In the genomic region with DNA sequence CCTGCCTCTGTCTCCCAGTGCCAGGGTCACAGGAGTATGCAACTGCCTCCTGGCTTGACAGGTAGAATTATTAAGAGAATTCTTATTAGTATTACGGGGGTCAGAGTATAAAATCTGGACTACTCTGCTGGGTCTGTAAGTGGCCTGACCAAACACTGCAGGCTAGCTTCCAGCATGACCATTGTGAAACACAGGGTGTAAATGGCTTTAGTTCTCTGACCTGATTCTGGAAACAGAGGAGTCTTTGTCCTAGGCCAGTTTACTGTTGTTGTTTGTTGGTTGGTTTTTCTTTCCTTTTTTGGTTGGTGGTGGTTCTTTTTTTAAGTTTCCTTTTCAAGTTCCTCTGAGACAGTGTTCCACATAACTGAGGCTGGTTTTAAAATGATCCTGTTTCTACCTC, we compare ENCODE assay signal across 10 mouse cellular contexts. TPM values are rescaled to one million over a fixed set of nuclear protein-coding genes. Genes with fewer than 3 reads are reported as not detected.
DNase-seq lines count a peak whose midpoint lies in the region; ATAC-seq and TF ChIP-seq lines count a peak whose summit lies in the region.
"Had no signal": no experiment of that assay in that cellular context is flagged by ENCODE, and none has a peak within 500 bp of the region (broad histone marks: within the 10 kb centered on the region; RNA-seq: fewer than 3 reads in every experiment).

No protein-coding gene starts in this region.

- no peaks in the 10 kb centered on the region for H3K9me3 ChIP-seq in intestine, embryonic 15.5 days
- H3K9me3 ChIP-seq in intestine, postnatal 0 days (ENCODE audit: control insufficient read depth) = no peaks in the 10 kb centered on the region
- H3K9me3 ChIP-seq in ES-Bruce4 (replicated peaks; ENCODE audit: control insufficient read depth, insufficient read depth, low read length, poor library complexity, severe bottlenecking) = no peaks in the 10 kb centered on the region
- no peaks in the 10 kb centered on the region for H3K9me3 ChIP-seq in neural tube, embryonic 15.5 days (replicated peaks)
- H3K9me3 ChIP-seq: limb, embryonic 10.5 days had no signal

- H3K36me3 ChIP-seq in intestine, embryonic 15.5 days = no peaks in the 10 kb centered on the region
- H3K36me3 ChIP-seq in intestine, postnatal 0 days (ENCODE audit: control insufficient read depth, insufficient read depth) = no peaks in the 10 kb centered on the region; the same call in 1 of the 2 replicates
- H3K36me3 ChIP-seq in ES-Bruce4 (ENCODE audit: control insufficient read depth, insufficient read depth, low read length, poor library complexity, severe bottlenecking) (peaks cover 35% of the 10 kb centered on the region), macrophage (ENCODE audit: inconsistent target) (no peaks in the 10 kb centered on the region)
- 0 out of 2 replicates have a peak, but pooled peaks cover 2% of the 10 kb centered on the region for H3K36me3 ChIP-seq in neural tube, embryonic 15.5 days

- DNase-seq in left cerebral cortex, adult 11 months (ENCODE audit: low spot score) = no peak
- DNase-seq: adrenal gland, adult 8-10 months; cerebellum, adult 2 months had no signal

- H3K79me2 ChIP-seq in macrophage (ENCODE audit: inconsistent target) = peaks cover 97% of the 10 kb centered on the region

- no peak for TF ChIP-seq POLR2A in ES-Bruce4 (IDR thresholded peaks at IDR 0.05; ENCODE audit: insufficient read depth, low read length)

- no peak overlapping the region for H3K9ac ChIP-seq in intestine, embryonic 15.5 days
- no peak overlapping the region for H3K9ac ChIP-seq in intestine, postnatal 0 days (ENCODE audit: low read depth, low read length)
- no peak overlapping the region for H3K9ac ChIP-seq in ES-Bruce4 (ENCODE audit: low read depth, poor library complexity, severe bottlenecking)
- H3K9ac ChIP-seq in neural tube, embryonic 15.5 days (replicated peaks) = no peak overlapping the region

- no peaks in the 10 kb centered on the region for H3K27me3 ChIP-seq in intestine, embryonic 15.5 days (replicated peaks)
- H3K27me3 ChIP-seq in intestine, postnatal 0 days (replicated peaks; ENCODE audit: control insufficient read depth, insufficient read depth, low read length) = no peaks in the 10 kb centered on the region
- no peaks in the 10 kb centered on the region for H3K27me3 ChIP-seq in ES-Bruce4 (ENCODE audit: control insufficient read depth, insufficient read depth, low read length, poor library complexity, severe bottlenecking)
- no peaks in the 10 kb centered on the region for H3K27me3 ChIP-seq in neural tube, embryonic 15.5 days (replicated peaks)

- H3K4me1 ChIP-seq in intestine, embryonic 15.5 days (replicated peaks) = peaks cover 15% of the 10 kb centered on the region
- H3K4me1 ChIP-seq in intestine, postnatal 0 days (replicated peaks; ENCODE audit: control insufficient read depth, insufficient read depth, low read length) = peaks cover 5% of the 10 kb centered on the region; the same call in 1 of the 2 replicates
- no peaks in the 10 kb centered on the region for H3K4me1 ChIP-seq in ES-Bruce4 (ENCODE audit: control insufficient read depth, insufficient read depth, low read length)
- peaks cover 7% of the 10 kb centered on the region; the same call in 1 of the 2 replicates for H3K4me1 ChIP-seq in brown adipose tissue, adult 24 weeks (ENCODE audit: control insufficient read depth, insufficient read depth, insufficient read length, low read length)
- peaks cover 29% of the 10 kb centered on the region for H3K4me1 ChIP-seq in neural tube, embryonic 15.5 days

- no peak for TF ChIP-seq EP300 in ES-Bruce4 (IDR thresholded peaks at IDR 0.05; ENCODE audit: insufficient read depth, low read depth, low read length)

- 88% methylated on average over 1 of the region's 1 CpGs for WGBS in intestine, embryonic 15.5 days
- WGBS in intestine, postnatal 0 days = 76% methylated on average over 1 of the region's 1 CpGs
- 100% methylated on average over 1 of the region's 1 CpGs for WGBS in macrophage (ENCODE audit: missing documents)
- WGBS in neural tube, embryonic 15.5 days = 90% methylated on average over 1 of the region's 1 CpGs

- TF ChIP-seq CTCF in intestine, postnatal 0 days (IDR thresholded peaks at IDR 0.05; ENCODE audit: low read depth) = no peak
- no peak for TF ChIP-seq CTCF in ES-Bruce4 (IDR thresholded peaks at IDR 0.05; ENCODE audit: low read depth, low read length)

- no peak overlapping the region for H3K4me3 ChIP-seq in intestine, embryonic 15.5 days (replicated peaks)
- H3K4me3 ChIP-seq in intestine, postnatal 0 days (ENCODE audit: low read depth, low read length) = no peak overlapping the region
- H3K4me3 ChIP-seq in ES-Bruce4 (ENCODE audit: low read depth, low read length) (no peak overlapping the region), macrophage (ENCODE audit: inconsistent target) (no peak overlapping the region)
- no peak overlapping the region for H3K4me3 ChIP-seq in brown adipose tissue, adult 24 weeks (ENCODE audit: insufficient read depth, low read depth, low read length)
- H3K4me3 ChIP-seq in neural tube, embryonic 15.5 days (replicated peaks) = no peak overlapping the region
- H3K4me3 ChIP-seq: limb, embryonic 10.5 days had no signal

- H3K4me2 ChIP-seq in intestine, embryonic 15.5 days (replicated peaks) = no peak overlapping the region
- H3K4me2 ChIP-seq in intestine, postnatal 0 days (replicated peaks; ENCODE audit: low read depth) = no peak overlapping the region
- no peak overlapping the region for H3K4me2 ChIP-seq in neural tube, embryonic 15.5 days

- H3K27ac ChIP-seq in intestine, embryonic 15.5 days = 0 out of 2 replicates have a peak overlapping the region, but pooled peaks have one; percentile 27
- no peak overlapping the region for H3K27ac ChIP-seq in intestine, postnatal 0 days (ENCODE audit: low read depth, low read length)
- peak overlapping the region; percentile 9; the same call in 1 of the 2 replicates for H3K27ac ChIP-seq in ES-Bruce4 (ENCODE audit: insufficient read depth, low read length)
- H3K27ac ChIP-seq in brown adipose tissue, adult 24 weeks (replicated peaks; ENCODE audit: low read depth, low read length) = peak overlapping the region; percentile 61
- peak overlapping the region; percentile 35 for H3K27ac ChIP-seq in macrophage
- no peak overlapping the region; the same call in 1 of the 2 replicates for H3K27ac ChIP-seq in neural tube, embryonic 15.5 days (replicated peaks)
- H3K27ac ChIP-seq: limb, embryonic 10.5 days had no signal

- no peak for ATAC-seq in intestine, embryonic 15.5 days
- no peak for ATAC-seq in intestine, postnatal 0 days
- no peak for ATAC-seq in neural tube, embryonic 15.5 days (ENCODE audit: low FRiP score)

RNA-seq across cellular contexts. Expression of a gene that starts 5.9 kb away (rescaled TPM):
- 269 and 282 TPM in 2 replicates for polyA plus RNA-seq in intestine, embryonic 15.5 days (2015; fragmentation: Nextera tagmentation; extraction: Ambion mirVana)
- 248 and 266 TPM in 2 replicates for polyA plus RNA-seq in intestine, postnatal 0 days (2015; fragmentation: Nextera tagmentation; extraction: Ambion mirVana)
- polyA plus RNA-seq in ES-Bruce4 (2011; ENCODE audit: insufficient read depth, insufficient read length, low read depth, missing spikeins) = 197 and 202 TPM in 2 replicates
- 1,610 and 1,861 TPM in 2 replicates for polyA plus RNA-seq in brown adipose tissue, adult 24 weeks (2012; ENCODE audit: insufficient read depth, insufficient read length, missing spikeins)
- total RNA-seq in macrophage (2018; cell fraction: chromatin; rRNA removed) = 100 to 1,000 TPM in 2 of 26 experiments, 10 to 100 TPM in 24; 40.6 to 106 (median 61.2) TPM
- 100 to 1,000 TPM; 102 to 144 (median 114) TPM for total RNA-seq in macrophage (2018; cell fraction: cytosol; rRNA removed)
- 100 to 1,000 TPM in 6 of 26 experiments, 10 to 100 TPM in 20; 59.8 to 120 (median 88.4) TPM for total RNA-seq in macrophage (2018; cell fraction: nucleus; rRNA removed)
- polyA plus RNA-seq in macrophage (2018) = 94.4 to 128 TPM (median 100 TPM) in 3 replicates
- polyA plus RNA-seq in neural tube, embryonic 15.5 days (2015; fragmentation: Nextera tagmentation; extraction: Ambion mirVana) = 268 and 273 TPM in 2 replicates

RNA-seq across cellular contexts. Expression of a gene that starts 21.2 kb away (rescaled TPM):
- polyA plus RNA-seq in intestine, embryonic 15.5 days (2015; fragmentation: Nextera tagmentation; extraction: Ambion mirVana) = 303 and 328 TPM in 2 replicates
- polyA plus RNA-seq in intestine, postnatal 0 days (2015; fragmentation: Nextera tagmentation; extraction: Ambion mirVana) = 254 and 273 TPM in 2 replicates
- polyA plus RNA-seq in ES-Bruce4 (2011; ENCODE audit: insufficient read depth, insufficient read length, low read depth, missing spikeins) (62.9 and 68.4 TPM in 2 replicates), macrophage (2018) (83.6 to 112 TPM (median 85.3 TPM) in 3 replicates)
- polyA plus RNA-seq in brown adipose tissue, adult 24 weeks (2012; ENCODE audit: insufficient read depth, insufficient read length, missing spikeins) = 115 and 131 TPM in 2 replicates
- 10 to 100 TPM in 15 of 26 experiments, 1 to 10 TPM in 11; 2.3 to 38.6 (median 13.5) TPM for total RNA-seq in macrophage (2018; cell fraction: chromatin; rRNA removed)
- total RNA-seq in macrophage (2018; cell fraction: cytosol; rRNA removed) = 100 to 1,000 TPM in 13 of 26 experiments, 10 to 100 TPM in 13; 76.7 to 167 (median 98.7) TPM
- total RNA-seq in macrophage (2018; cell fraction: nucleus; rRNA removed) = 10 to 100 TPM; 20.6 to 57.3 (median 34.6) TPM
- polyA plus RNA-seq in neural tube, embryonic 15.5 days (2015; fragmentation: Nextera tagmentation; extraction: Ambion mirVana) = 201 and 221 TPM in 2 replicates

RNA-seq across cellular contexts. Expression of a gene that starts 25.4 kb away (rescaled TPM):
- 13.7 TPM in 2 replicates for polyA plus RNA-seq in intestine, embryonic 15.5 days (2015; fragmentation: Nextera tagmentation; extraction: Ambion mirVana)
- polyA plus RNA-seq in intestine, postnatal 0 days (2015; fragmentation: Nextera tagmentation; extraction: Ambion mirVana) = 21.1 and 22.3 TPM in 2 replicates
- polyA plus RNA-seq in ES-Bruce4 (2011; ENCODE audit: insufficient read depth, insufficient read length, low read depth, missing spikeins) = 18.7 and 20.2 TPM in 2 replicates
- polyA plus RNA-seq in brown adipose tissue, adult 24 weeks (2012; ENCODE audit: insufficient read depth, insufficient read length, missing spikeins) = 122 and 173 TPM in 2 replicates
- 100 to 1,000 TPM in 2 of 26 experiments, 10 to 100 TPM in 24; 13.3 to 122 (median 50.9) TPM for total RNA-seq in macrophage (2018; cell fraction: chromatin; rRNA removed)
- total RNA-seq in macrophage (2018; cell fraction: cytosol; rRNA removed) = 10 to 100 TPM; 12.0 to 35.3 (median 21.6) TPM
- 100 to 1,000 TPM in 3 of 26 experiments, 10 to 100 TPM in 23; 11.0 to 129 (median 43.5) TPM for total RNA-seq in macrophage (2018; cell fraction: nucleus; rRNA removed)
- 20.5 to 35.2 TPM (median 25.5 TPM) in 3 replicates for polyA plus RNA-seq in macrophage (2018)
- 34.6 and 40.8 TPM in 2 replicates for polyA plus RNA-seq in neural tube, embryonic 15.5 days (2015; fragmentation: Nextera tagmentation; extraction: Ambion mirVana)

RNA-seq across cellular contexts. Expression of a gene that starts 33.5 kb away (rescaled TPM):
- 10.0 and 11.5 TPM in 2 replicates for polyA plus RNA-seq in intestine, embryonic 15.5 days (2015; fragmentation: Nextera tagmentation; extraction: Ambion mirVana)
- 4.0 and 4.9 TPM in 2 replicates for polyA plus RNA-seq in intestine, postnatal 0 days (2015; fragmentation: Nextera tagmentation; extraction: Ambion mirVana)
- 28.8 and 29.0 TPM in 2 replicates for polyA plus RNA-seq in ES-Bruce4 (2011; ENCODE audit: insufficient read depth, insufficient read length, low read depth, missing spikeins)
- 16.9 and 22.4 TPM in 2 replicates for polyA plus RNA-seq in brown adipose tissue, adult 24 weeks (2012; ENCODE audit: insufficient read depth, insufficient read length, missing spikeins)
- total RNA-seq in macrophage (2018; cell fraction: chromatin; rRNA removed) = 100 to 1,000 TPM in 14 of 26 experiments, 10 to 100 TPM in 12; 50.9 to 167 (median 110) TPM
- total RNA-seq in macrophage (2018; cell fraction: cytosol; rRNA removed) = 10 to 100 TPM; 21.8 to 48.7 (median 34.6) TPM
- 100 to 1,000 TPM in 2 of 26 experiments, 10 to 100 TPM in 24; 40.0 to 119 (median 63.2) TPM for total RNA-seq in macrophage (2018; cell fraction: nucleus; rRNA removed)
- 23.3 to 29.3 TPM (median 26.0 TPM) in 3 replicates for polyA plus RNA-seq in macrophage (2018)
- 11.2 and 13.1 TPM in 2 replicates for polyA plus RNA-seq in neural tube, embryonic 15.5 days (2015; fragmentation: Nextera tagmentation; extraction: Ambion mirVana)

RNA-seq across cellular contexts. Expression of a gene that starts 40.3 kb away (rescaled TPM):
- polyA plus RNA-seq in intestine, embryonic 15.5 days (2015; fragmentation: Nextera tagmentation; extraction: Ambion mirVana) = 26.2 TPM in 2 replicates
- 11.5 and 14.0 TPM in 2 replicates for polyA plus RNA-seq in intestine, postnatal 0 days (2015; fragmentation: Nextera tagmentation; extraction: Ambion mirVana)
- polyA plus RNA-seq in ES-Bruce4 (2011; ENCODE audit: insufficient read depth, insufficient read length, low read depth, missing spikeins) = 40.5 and 40.8 TPM in 2 replicates
- 5.9 and 8.9 TPM in 2 replicates for polyA plus RNA-seq in brown adipose tissue, adult 24 weeks (2012; ENCODE audit: insufficient read depth, insufficient read length, missing spikeins)
- 10 to 100 TPM in 25 of 26 experiments, 1 to 10 TPM in 1; 8.8 to 51.1 (median 37.7) TPM for total RNA-seq in macrophage (2018; cell fraction: chromatin; rRNA removed)
- total RNA-seq in macrophage (2018; cell fraction: cytosol; rRNA removed) = 1 to 10 TPM; 2.2 to 6.0 (median 3.9) TPM
- 10 to 100 TPM in 25 of 26 experiments, 1 to 10 TPM in 1; 9.7 to 45.3 (median 22.1) TPM for total RNA-seq in macrophage (2018; cell fraction: nucleus; rRNA removed)
- polyA plus RNA-seq in macrophage (2018) = 2.9 to 5.7 TPM (median 3.4 TPM) in 3 replicates
- polyA plus RNA-seq in neural tube, embryonic 15.5 days (2015; fragmentation: Nextera tagmentation; extraction: Ambion mirVana) = 17.4 and 20.7 TPM in 2 replicates

Comparison
In these comparisons a context has a peak if more than half of its experiments do, and no peak if none do; other contexts are left out.
1. H3K27ac ChIP-seq: peak in intestine, embryonic 15.5 days (single experiment), ES-Bruce4 (single experiment), brown adipose tissue, adult 24 weeks (single experiment) and macrophage (single experiment); none in intestine, postnatal 0 days (single experiment) and neural tube, embryonic 15.5 days (single experiment).